Mouse (Mus musculus) liver, postnatal 0 days (tissue): ENCODE results near the gene Olfr850. TPM values are rescaled to one million over a fixed set of nuclear protein-coding genes. Genes with fewer than 3 reads are reported as not detected.

ENCODE experiments used
- ATAC-seq: fragments of 200-750 bp; cut with Nextera tagmentation; 2 replicates; pipeline ENCODE4 v1.8.0; 2017; ENCODE audit warnings: mild to moderate bottlenecking, moderate library complexity
- DNase-seq: peaks from one replicate; pipeline ENCODE4 v3.0.0-alpha.2; 2016
- H3K27ac ChIP-seq: fragments of 300-500 bp; sonication (generic); 2 replicates; pipeline ENCODE4 v1.5.1; 2014; ENCODE audit warnings: antibody characterized with exemption, moderate library complexity, mild to moderate bottlenecking, low read depth
- H3K27me3 ChIP-seq: fragments of 300-500 bp; sonication (generic); 2 replicates; pipeline ENCODE4 v1.6.1; 2014; ENCODE audit warnings: low read length, control low read depth, mixed read lengths; ENCODE audit not compliant: insufficient read depth
- H3K36me3 ChIP-seq: fragments of 300-500 bp; sonication (generic); replicated peaks from 2 replicates; pipeline ENCODE4 v1.6.1; 2014; ENCODE audit warnings: mild to moderate bottlenecking, control low read depth, low read length, moderate library complexity, mixed read lengths; ENCODE audit not compliant: insufficient read depth
- H3K4me1 ChIP-seq: fragments of 300-500 bp; sonication (generic); 2 replicates; pipeline ENCODE4 v1.6.1; 2014; ENCODE audit warnings: antibody characterized with exemption, mild to moderate bottlenecking, control low read depth; ENCODE audit not compliant: insufficient read depth
- H3K4me2 ChIP-seq: fragments of 300-500 bp; sonication (generic); 2 replicates; pipeline ENCODE4 v1.6.1; 2014; ENCODE audit warnings: low read depth, mild to moderate bottlenecking, low read length, moderate library complexity, mixed read lengths
- H3K4me3 ChIP-seq: fragments of 300-500 bp; sonication (generic); 2 replicates; pipeline ENCODE4 v1.5.1; 2014; ENCODE audit warnings: low read depth, low read length
- H3K9ac ChIP-seq: fragments of 300-500 bp; sonication (generic); replicated peaks from 2 replicates; pipeline ENCODE4 v1.6.1; 2014; ENCODE audit warnings: mild to moderate bottlenecking, moderate library complexity
- H3K9me3 ChIP-seq: fragments of 300-500 bp; sonication (generic); 2 replicates; pipeline ENCODE4 v1.6.1; 2016; ENCODE audit warnings: mild to moderate bottlenecking, control low read depth, low read length, mixed read lengths
- CTCF ChIP-seq: sonication (generic); IDR thresholded peaks from 2 replicates; pipeline ENCODE4 v1.5.1; 2016; ENCODE audit warnings: antibody characterized with exemption, low read depth
- EP300 ChIP-seq: IDR thresholded peaks from 2 replicates; pipeline ENCODE4 v1.6.1; 2016; ENCODE audit warnings: antibody characterized with exemption, low read depth, mild to moderate bottlenecking
- WGBS: fragments of 180-500 bp; shearing (Covaris S2); extraction: QIAGEN DNeasy Blood & Tissue Kit; methylation state at CpG from one replicate; pipeline ENCODE4 v1.1.7; 2014; ENCODE audit not compliant: insufficient replicate concordance; 5-methylcytosine and 5-hydroxymethylcytosine counted together
- polyA plus RNA-seq: library from polyadenylated mRNA; unstranded; fragments of >200 nt; fragmentation: Nextera tagmentation; extraction: Ambion mirVana; gene quantifications from 2 replicates; pipeline ENCODE4 v1.2.1, GENCODE M21; 2015

Olfr850 gene
- polyA plus RNA-seq: not detected in 2 replicates

DNA sequence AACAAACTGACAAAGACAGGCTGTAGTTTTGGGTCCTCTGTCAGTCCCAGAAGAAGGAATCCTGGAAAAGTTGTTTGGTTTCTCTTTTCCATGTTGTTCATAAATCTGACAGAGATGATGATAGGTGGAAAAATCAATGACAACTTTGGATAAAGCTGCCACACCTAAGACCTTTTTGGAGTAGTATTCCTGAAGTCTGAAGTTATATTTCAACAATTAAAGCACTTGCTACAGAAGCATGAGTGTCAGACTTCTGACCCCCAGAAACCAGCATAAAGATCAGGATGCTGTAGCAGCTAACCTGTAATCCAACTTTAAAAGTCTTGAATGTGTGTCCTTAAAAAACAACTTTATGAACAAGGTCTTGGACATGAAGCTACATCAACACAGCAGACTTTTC, at the start of gene Olfr850:
Gene Olfr850 (minus strand): TSS at position 101 of the 400 bp plus-strand sequence.
- H3K36me3 ChIP-seq: no peaks in the 10 kb centered on the region
- no peak within 1 kb of the TSS for H3K4me2 ChIP-seq
- TF ChIP-seq EP300: no peak
- TF ChIP-seq CTCF: no peak
- H3K27ac ChIP-seq: no peak within 1 kb of the TSS
- H3K4me1 ChIP-seq: no peaks in the 10 kb centered on the region
- ATAC-seq: no peak
- H3K27me3 ChIP-seq: no peaks in the 10 kb centered on the region
- no peak within 1 kb of the TSS for H3K9ac ChIP-seq
- H3K4me3 ChIP-seq: no peak within 1 kb of the TSS
- no peak for DNase-seq
- no peaks in the 10 kb centered on the region for H3K9me3 ChIP-seq

DNA sequence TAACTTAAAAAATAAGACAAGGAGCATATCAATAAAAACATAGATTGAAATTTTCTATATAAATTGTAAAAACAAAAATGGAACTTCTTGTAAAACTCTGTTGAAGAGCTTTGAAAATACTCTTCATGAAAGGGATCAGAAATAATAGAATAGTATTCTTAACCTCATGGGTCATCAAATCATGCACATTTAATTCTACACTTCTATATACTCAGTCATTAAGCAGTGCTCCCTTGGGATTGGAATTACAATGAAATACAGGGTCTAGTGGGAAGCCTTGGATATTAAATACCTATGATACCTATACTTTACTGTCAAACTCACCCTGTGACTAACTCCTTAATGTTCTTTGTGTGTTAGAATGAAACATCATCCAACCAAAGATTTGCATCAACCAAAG, 14.9 kb upstream of the Olfr850 start, which contains the start of gene Olfr851:
Gene Olfr851 (plus strand): TSS at position 301 of the 400 bp plus-strand sequence.
- no peak within 1 kb of the TSS for H3K27ac ChIP-seq
- ATAC-seq (no peak), DNase-seq (no peak)
- H3K27me3 ChIP-seq: no peaks in the 10 kb centered on the region
- no peak within 1 kb of the TSS for H3K4me2 ChIP-seq
- no peaks in the 10 kb centered on the region for H3K4me1 ChIP-seq
- TF ChIP-seq EP300 (no peak), CTCF (no peak)
- H3K9ac ChIP-seq: no peak within 1 kb of the TSS
- H3K36me3 ChIP-seq: no peaks in the 10 kb centered on the region
- H3K4me3 ChIP-seq: no peak within 1 kb of the TSS
- H3K9me3 ChIP-seq: no peaks in the 10 kb centered on the region

DNA sequence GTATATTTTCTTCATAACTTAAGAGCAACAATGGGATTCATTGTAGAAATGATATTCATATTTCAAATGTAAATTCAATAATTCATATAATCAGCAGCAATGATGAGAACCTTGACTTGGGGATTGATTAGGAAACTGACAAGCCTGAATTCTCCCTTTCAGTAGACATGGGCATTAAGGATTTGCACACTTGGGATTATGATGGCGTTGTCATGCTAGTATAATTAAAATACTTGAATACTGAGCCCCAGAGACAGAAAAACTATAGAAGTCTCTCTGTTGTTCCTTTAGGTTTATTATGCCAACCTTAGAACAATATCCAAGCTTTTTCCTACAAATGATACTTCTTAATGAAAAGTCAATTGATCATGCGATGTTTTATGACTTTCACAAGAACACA, 38.1 kb downstream of the Olfr850 start, which contains the start of gene Olfr849:
Gene Olfr849 (plus strand): TSS at position 301 of the 400 bp plus-strand sequence.
- H3K9me3 ChIP-seq: no peaks in the 10 kb centered on the region
- H3K9ac ChIP-seq: no peak within 1 kb of the TSS
- ATAC-seq (no peak), DNase-seq (no peak)
- no peaks in the 10 kb centered on the region for H3K27me3 ChIP-seq
- H3K36me3 ChIP-seq: no peaks in the 10 kb centered on the region
- no peak within 1 kb of the TSS for H3K27ac ChIP-seq
- H3K4me3 ChIP-seq: no peak within 1 kb of the TSS
- TF ChIP-seq CTCF (no peak), EP300 (no peak)
- 69% methylated on average over 2 of the region's 2 CpGs for WGBS
- no peaks in the 10 kb centered on the region for H3K4me1 ChIP-seq
- no peak within 1 kb of the TSS for H3K4me2 ChIP-seq

Other genes starting within 250 kb of the Olfr850 start
- gene Olfr843, start 226.3 kb downstream of the Olfr850 start, polyA plus RNA-seq: not detected in 2 replicates
- gene Olfr844, start 161.9 kb downstream of the Olfr850 start, polyA plus RNA-seq: not detected in 2 replicates
- not detected in 2 replicates for gene Olfr845, start 141.8 kb downstream of the Olfr850 start, polyA plus RNA-seq
- gene Olfr846, start 114.2 kb downstream of the Olfr850 start, polyA plus RNA-seq: not detected in 2 replicates
- not detected in 2 replicates for gene Olfr847, start 99.6 kb downstream of the Olfr850 start, polyA plus RNA-seq
- not detected in 2 replicates for gene Olfr849, start 38.0 kb downstream of the Olfr850 start, polyA plus RNA-seq
- gene Olfr851, start 15.0 kb upstream of the Olfr850 start, polyA plus RNA-seq: not detected in 2 replicates
- gene Olfr853, start 62.8 kb upstream of the Olfr850 start, polyA plus RNA-seq: not detected in 2 replicates
- not detected in 2 replicates for gene Olfr854, start 89.1 kb upstream of the Olfr850 start, polyA plus RNA-seq
- gene Olfr855, start 104.4 kb upstream of the Olfr850 start, polyA plus RNA-seq: not detected in 2 replicates
- gene Zfp317, start 143.9 kb upstream of the Olfr850 start, polyA plus RNA-seq: 4.1 TPM in 2 replicates
- not detected in 2 replicates for gene Olfr857, start 231.2 kb upstream of the Olfr850 start, polyA plus RNA-seq